Mouse (Mus musculus) thymus, adult 2 months (tissue): Measurements from ENCODE around the gene Kirrel3.

ENCODE experiments used
- CTCF ChIP-seq: fragments of 200-500 bp; IDR thresholded peaks from 2 replicates; pipeline ENCODE4 v1.5.1; 2012; ENCODE audit warnings: mild to moderate bottlenecking, control low read depth, low read length, moderate library complexity, borderline replicate concordance; ENCODE audit not compliant: control insufficient read depth, poor library complexity, insufficient read depth; ENCODE audit errors: extremely low read depth
- POLR2A ChIP-seq: fragments of 200-500 bp; IDR thresholded peaks from 2 replicates; pipeline ENCODE4 v1.6.1; 2012; ENCODE audit warnings: mild to moderate bottlenecking, low read length, control low read depth, moderate library complexity; ENCODE audit not compliant: control insufficient read depth, poor library complexity, insufficient read depth; ENCODE audit errors: extremely low read depth

GRCm38 (mm10) chr9:34538591-34539335 is 53.1 kb downstream of the Kirrel3 start:
- TF ChIP-seq CTCF, result no peak
- no peak for TF ChIP-seq POLR2A
